8 mouse cellular contexts compared by ENCODE assay signal in the genomic region with DNA sequence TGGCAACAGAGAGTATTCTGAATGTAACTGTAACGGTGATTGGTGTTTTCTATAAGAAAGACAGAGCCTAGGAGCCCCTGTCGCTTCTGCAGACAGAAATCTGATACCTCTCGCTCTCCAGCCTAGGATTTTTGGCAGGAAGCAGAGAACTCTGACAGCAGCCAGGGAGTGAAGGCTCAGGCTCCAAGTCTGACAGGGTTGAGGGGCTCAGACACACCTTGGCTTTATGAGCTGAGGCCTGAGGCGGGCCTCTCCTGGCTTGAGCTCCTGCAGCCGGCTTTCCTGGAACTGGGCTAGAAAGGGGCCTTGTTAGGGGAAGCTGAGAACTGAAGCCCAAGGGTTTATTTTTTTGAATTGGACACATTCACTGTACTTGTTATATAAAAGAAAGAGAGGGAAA. TPM values are rescaled to one million over a fixed set of nuclear protein-coding genes. Genes with fewer than 3 reads are reported as not detected.
A peak's percentile ranks its signal among the peaks of the same experiment; 100 is the strongest.
DNase-seq lines count a peak whose midpoint lies in the region; ATAC-seq lines count a peak whose summit lies in the region.

No protein-coding gene starts in this region.

- WGBS in heart, embryonic 11.5 days (ENCODE audit: insufficient replicate concordance): 8% methylated on average over 5 of the region's 5 CpGs
- 6% methylated on average over 5 of the region's 5 CpGs for WGBS in heart, embryonic 12.5 days

- no peaks in the 10 kb centered on the region for H3K36me3 ChIP-seq in heart, embryonic 11.5 days (ENCODE audit: control insufficient read depth, insufficient read depth, low read length)
- H3K36me3 ChIP-seq in heart, embryonic 12.5 days: no peaks in the 10 kb centered on the region

- no peak for DNase-seq in heart, postnatal 36 days
- DNase-seq in cerebellum, adult 9-11 months: peak; percentile 64
- peak; percentile 37 for DNase-seq in lung, postnatal 36 days
- no peak for DNase-seq in left cerebral cortex, adult 9 months (ENCODE audit: low spot score in 2 of 2)
- DNase-seq in thymus, postnatal 10 days (ENCODE audit: low spot score in 2 of 2): no peak

- H3K27me3 ChIP-seq in heart, embryonic 11.5 days (ENCODE audit: control insufficient read depth, insufficient read depth, low read length): no peaks in the 10 kb centered on the region
- no peaks in the 10 kb centered on the region for H3K27me3 ChIP-seq in heart, embryonic 12.5 days (replicated peaks)

- no peaks in the 10 kb centered on the region for H3K9me3 ChIP-seq in heart, embryonic 11.5 days (replicated peaks; ENCODE audit: control insufficient read depth, low read length)
- no peaks in the 10 kb centered on the region for H3K9me3 ChIP-seq in heart, embryonic 12.5 days (replicated peaks)

- intact Hi-C loops in heart, postnatal 36 days (cut with DNase I): no loop called here

- H3K4me3 ChIP-seq in heart, embryonic 11.5 days (ENCODE audit: low read depth, low read length): no peak overlapping the region
- no peak overlapping the region for H3K4me3 ChIP-seq in heart, embryonic 12.5 days

- H3K27ac ChIP-seq in heart, embryonic 11.5 days (ENCODE audit: low read depth, low read length): peak overlapping the region; percentile 30; the same call in 1 of the 2 replicates
- peak overlapping the region; percentile 66 for H3K27ac ChIP-seq in heart, embryonic 12.5 days (ENCODE audit: poor library complexity, severe bottlenecking)

- ATAC-seq in heart, embryonic 11.5 days (replicated peaks; ENCODE audit: insufficient number of reproducible peaks, low FRiP score, low TSS enrichment): no peak
- ATAC-seq in heart, embryonic 12.5 days (ENCODE audit: insufficient number of reproducible peaks, low FRiP score): peak; percentile 70; the same call in 1 of the 2 replicates
- no peak for ATAC-seq in monocyte, adult 5-6 weeks (replicated peaks; ENCODE audit: insufficient number of reproducible peaks, low FRiP score, low TSS enrichment, poor library complexity, severe bottlenecking)

- H3K4me2 ChIP-seq in heart, embryonic 11.5 days: peak overlapping the region; percentile 9; the same call in 1 of the 2 replicates
- peak overlapping the region; percentile 28 for H3K4me2 ChIP-seq in heart, embryonic 12.5 days

- H3K9ac ChIP-seq in heart, embryonic 11.5 days (ENCODE audit: low read depth, low read length): peak overlapping the region; percentile 8; the same call in 1 of the 2 replicates
- H3K9ac ChIP-seq in heart, embryonic 12.5 days: no peak overlapping the region

- H3K4me1 ChIP-seq in heart, embryonic 11.5 days (ENCODE audit: control insufficient read depth, insufficient read depth, low read length): peaks cover 17% of the 10 kb centered on the region
- H3K4me1 ChIP-seq in heart, embryonic 12.5 days (replicated peaks): peaks cover 28% of the 10 kb centered on the region

RNA-seq across cellular contexts. Expression of gene Boc, which starts 57.7 kb away (rescaled TPM):
- polyA plus RNA-seq in heart, embryonic 11.5 days (2014; fragmentation: Nextera tagmentation; extraction: Ambion mirVana): 8.7 and 8.9 TPM in 2 replicates
- 1 to 10 TPM; 4.8 to 5.9 TPM for total RNA-seq in heart, postnatal 36 days (2021)
- polyA plus RNA-seq in heart, embryonic 12.5 days (2016; fragmentation: Nextera tagmentation; extraction: Ambion mirVana): 7.9 and 9.3 TPM in 2 replicates
- not detected in 3 replicates for total RNA-seq in monocyte, adult 5-6 weeks (2017)

Comparison
In these comparisons a context has a peak if more than half of its experiments do, and no peak if none do; other contexts are left out.
1. DNase-seq: peak in cerebellum, adult 9-11 months (single experiment) and lung, postnatal 36 days (single experiment); none in heart, postnatal 36 days (0 of 2), left cerebral cortex, adult 9 months (0 of 2) and thymus, postnatal 10 days (0 of 2).